Mouse (Mus musculus) telencephalon, adult 2 months (tissue): ENCODE results near the gene Plekhb2.

Experiments
- DNase-seq: peaks from one replicate; pipeline ENCODE4 v3.0.0-alpha.2; 2011; ENCODE audit warnings: low read depth, low spot score

The Plekhb2 gene

DNA sequence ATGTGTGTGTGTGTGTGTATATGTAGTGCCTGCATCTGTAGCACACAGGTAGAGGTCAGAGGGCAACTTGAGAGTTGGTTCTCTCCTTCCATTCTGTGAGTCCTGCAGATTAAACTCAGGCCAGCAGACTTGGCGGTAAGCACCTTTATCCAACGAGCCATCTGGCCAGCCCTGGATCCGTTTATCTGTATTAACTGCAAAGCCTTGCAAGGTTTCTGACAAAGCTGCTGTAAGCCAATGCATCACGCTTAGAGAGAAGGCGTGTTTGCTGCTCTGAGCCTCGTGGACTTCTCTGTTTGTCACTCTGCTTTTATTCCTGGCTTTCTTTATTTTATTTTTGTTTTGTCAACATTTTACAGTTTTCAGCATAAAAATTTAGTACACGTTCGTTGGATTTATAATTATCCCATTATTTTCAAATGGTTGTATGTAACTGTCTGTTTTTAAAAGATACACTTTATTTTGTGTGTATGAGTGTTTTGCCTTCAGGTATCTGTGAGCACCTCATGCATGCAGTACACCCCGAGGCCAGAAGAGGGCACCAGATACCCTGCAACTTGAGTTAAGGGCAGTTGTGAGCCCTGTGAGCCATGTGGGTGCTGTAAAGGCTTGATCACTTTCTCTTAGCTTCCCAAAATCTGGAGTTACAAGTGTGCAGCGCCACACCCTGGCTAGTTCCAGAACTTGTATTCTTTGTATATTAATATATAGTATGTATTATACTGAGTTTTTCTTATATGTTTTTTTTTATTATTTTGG is 17.2 kb downstream of the Plekhb2 start:
- DNase-seq = peak; percentile 75

DNA sequence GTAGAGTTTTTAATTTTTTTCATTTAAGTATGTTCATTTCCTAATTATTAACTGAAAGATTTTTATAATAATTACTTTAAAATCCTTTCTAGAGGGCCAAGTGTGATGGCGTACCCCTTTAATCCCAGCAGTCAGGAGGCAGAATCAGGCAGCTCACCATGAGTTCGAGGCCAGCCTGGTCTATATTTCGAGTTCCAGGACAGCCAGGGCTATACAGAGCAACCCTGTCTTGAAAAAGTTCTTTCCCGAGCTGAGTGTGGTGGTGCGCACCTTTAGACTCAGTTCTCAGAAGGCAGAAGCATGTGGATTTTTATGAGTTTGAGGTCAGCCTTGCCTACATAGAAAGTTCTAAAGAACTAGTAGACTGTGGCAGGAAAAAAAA is 17.8 kb downstream of the Plekhb2 start:
- no peak for DNase-seq

DNA sequence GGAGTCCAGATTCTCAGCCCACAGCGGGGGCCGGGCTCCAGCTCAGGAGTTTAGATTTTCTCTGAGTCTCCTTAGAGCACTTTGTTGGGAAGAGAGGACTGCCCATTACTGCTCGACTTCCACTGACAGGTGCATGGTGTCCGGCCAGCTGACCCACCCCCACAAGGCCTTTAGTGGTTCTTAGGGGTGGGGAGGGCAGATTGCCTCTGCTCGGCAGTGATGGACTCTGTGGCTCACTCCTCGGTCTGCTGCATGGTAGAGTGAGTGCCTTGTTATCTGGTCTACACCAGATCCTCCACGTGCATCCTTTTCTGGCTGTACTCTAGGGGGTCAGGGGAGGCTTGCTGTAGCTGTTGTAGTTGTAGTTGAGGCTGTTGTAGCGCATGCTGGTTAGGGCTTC is 18.6 kb downstream of the Plekhb2 start:
- no peak for DNase-seq

DNA sequence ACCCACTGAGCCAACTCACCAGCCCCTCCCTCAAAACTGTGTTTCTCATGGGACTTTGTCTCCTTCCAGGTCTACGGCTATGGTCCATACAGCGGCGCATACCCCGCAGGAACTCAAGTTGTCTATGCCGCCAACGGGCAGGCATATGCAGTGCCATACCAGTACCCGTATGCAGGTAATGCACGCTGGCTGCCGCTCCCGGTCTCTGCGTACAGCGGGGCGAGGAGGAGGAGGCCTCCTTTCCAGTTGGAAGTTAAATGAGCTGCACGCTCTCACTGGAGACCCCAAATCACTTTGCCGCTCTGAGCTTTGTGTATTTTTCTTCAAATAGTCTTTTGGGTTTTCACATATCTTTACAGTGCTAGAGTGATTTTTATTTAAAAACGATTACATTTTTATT is 19.5 kb downstream of the Plekhb2 start:
- DNase-seq = no peak

DNA sequence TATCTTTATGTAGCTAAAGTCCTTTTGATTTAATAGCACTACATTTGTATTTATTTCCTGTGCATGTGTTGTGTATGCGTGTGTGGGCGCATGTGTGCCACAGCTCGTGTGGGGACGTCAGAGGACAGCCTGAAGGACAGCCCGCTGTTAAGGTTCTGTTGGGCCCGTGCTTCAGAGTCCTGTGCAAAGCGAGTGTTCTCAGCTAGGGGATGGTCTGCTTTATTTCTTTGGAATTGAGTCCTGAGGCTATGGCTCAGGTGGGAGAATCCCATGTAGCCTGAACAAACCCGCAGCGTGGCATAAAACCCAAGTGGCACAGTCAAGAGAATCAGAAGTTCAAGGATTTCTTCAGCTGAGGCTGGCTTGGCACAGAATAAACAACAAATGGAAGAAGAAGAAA is 21.4 kb downstream of the Plekhb2 start:
- DNase-seq = no peak

DNA sequence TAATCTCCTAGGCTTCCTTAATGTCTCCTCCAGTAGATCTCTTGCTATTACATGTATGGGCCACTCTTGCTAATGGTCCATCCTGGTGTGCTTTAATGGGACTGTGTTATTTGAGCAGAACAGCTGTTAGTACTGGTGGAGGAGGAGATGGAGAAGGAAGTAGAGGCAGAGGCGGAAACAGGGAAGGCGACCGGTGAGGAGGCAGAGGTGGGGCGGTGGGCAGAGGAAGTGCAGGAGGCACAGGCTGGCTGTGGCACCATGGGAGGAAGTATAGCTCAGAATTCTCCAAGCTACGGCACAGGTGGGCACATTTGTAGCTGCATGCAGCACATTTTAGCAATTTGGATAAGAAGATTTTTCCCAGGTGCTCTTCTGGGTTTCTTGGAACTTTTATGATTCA is 23.8 kb downstream of the Plekhb2 start:
- no peak for DNase-seq

DNA sequence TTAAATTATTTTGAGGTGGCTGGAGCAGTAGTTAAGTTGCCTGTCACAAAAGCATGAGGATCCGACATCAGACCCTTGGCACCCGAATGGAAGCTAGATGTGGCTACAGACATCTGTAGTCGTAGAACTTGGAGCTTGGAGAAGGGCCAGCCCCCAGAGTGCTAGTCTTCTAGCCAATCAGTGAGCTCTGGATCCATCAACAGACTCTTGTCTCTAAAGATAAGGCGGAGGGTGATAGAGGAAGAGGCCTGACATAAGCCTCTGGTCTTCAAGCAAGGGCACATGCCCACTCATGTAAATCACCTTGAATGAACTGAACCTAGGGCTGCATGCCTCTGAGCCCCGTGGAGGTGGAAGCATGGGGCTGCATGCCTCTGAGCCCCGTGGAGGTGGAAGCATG is 29.8 kb downstream of the Plekhb2 start:
- no peak for DNase-seq

DNA sequence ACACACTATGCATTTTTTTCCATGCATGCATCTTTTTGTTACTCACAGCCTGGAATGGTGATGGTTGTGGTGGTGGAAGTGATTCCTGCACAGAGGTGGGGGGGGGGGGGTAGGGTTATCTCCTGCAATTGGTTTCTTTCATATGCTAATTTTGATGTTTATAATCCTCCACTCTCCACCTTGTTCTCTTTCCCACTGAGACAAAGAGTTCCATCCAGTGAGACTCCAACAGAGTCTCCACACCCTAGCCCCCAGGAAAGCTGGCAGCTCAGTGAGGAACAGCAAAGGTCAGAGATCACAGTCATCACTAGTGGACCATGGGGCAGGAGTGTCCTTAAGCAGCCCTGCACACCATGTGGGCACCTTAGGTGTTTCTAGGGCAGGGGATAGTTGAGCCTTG is 34.0 kb downstream of the Plekhb2 start:
- no peak for DNase-seq

DNA sequence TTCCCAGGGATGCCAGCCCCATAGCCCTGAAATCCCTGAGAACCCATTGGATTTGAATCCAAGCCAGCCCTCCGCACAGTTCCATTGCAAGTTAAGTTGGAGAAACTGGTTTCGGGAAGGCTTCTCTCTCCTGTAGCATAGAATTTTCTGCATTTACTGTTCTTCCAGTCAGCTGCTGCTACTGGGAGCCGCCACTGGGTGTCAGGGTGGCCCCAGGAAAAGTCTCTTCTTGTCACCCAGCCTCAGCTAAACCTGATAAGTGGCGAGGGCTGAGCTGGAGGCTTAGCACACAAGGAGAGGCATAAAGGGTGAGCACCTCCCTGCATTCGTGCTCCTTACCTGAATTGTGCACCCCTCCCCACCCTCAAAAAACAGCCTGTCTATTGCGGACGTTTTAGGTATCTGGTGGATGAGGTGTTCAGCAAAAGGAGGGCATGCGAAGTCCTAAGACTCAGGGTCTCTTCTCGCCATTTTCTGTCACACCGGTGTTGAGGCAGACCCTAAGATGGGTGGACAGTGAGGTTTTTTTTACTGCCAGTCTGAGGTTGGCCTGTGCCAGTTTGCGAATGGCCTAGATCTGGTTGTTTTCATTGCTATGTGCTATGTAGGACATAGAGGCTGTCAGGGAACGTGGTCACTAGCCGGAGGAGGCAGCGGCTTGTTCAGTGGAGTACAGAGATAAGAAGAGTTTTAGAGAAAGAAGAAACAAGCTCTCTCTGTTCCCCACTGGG is 41.9 kb downstream of the Plekhb2 start:
- DNase-seq = no peak

DNA sequence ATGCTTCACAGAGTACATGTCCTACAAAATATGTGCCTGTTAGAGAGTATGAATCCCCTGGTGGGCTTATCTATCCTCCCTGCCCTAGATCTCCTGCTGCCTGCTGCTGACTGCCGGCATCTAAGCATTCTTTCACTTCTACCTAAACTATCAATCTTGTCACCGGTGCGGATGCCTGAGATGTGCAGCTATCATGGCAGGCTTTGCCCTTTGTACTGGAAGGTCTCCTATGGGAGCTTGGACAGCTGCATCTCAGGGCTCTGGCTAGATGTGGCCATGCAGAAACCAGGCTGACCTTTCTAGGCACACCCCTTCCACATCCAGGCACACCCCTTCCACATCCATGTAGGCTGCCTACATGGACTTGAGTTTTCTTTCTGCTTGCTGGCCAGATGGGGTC is 42.7 kb downstream of the Plekhb2 start:
- no peak for DNase-seq

DNA sequence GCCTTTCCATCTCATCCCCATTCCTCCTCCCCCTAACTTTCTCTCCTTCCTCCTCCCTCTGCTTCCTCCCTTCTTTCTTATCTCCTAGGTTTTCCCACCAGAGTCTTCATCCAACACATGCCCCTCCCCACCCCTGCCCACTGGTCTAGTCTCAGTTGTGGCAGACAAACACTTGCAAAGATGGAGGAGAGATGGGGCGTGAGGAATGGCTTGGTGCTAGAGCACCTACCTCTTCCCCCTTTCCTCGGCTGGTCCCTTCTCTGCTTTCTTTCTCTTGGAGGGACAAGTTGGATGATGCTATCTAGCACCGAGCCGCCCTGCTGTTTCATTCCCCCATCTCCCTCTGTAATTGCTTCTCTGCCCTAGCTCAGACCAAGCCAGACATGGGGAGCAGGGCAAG is 43.6 kb downstream of the Plekhb2 start:
- no peak for DNase-seq

DNA sequence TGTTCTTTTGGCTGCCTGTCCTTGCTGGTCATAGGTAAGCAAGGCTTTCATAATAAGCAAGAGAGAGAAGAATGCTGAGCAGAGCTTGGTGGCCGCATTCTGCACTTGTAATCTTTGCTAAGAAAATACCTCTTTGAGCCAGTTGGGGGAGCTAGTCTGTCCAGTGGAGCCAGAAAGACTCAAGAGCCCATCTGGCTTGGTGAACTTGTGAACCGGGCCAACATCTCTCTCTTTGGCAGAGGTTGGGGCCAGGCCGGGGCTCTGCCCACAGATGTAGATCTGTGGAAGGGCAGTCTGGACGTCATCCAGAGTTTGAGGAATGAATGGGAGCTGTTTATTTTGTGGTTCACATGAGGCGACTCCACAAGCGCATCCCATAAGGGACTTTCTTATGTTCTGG is 44.1 kb downstream of the Plekhb2 start:
- DNase-seq = no peak

DNA sequence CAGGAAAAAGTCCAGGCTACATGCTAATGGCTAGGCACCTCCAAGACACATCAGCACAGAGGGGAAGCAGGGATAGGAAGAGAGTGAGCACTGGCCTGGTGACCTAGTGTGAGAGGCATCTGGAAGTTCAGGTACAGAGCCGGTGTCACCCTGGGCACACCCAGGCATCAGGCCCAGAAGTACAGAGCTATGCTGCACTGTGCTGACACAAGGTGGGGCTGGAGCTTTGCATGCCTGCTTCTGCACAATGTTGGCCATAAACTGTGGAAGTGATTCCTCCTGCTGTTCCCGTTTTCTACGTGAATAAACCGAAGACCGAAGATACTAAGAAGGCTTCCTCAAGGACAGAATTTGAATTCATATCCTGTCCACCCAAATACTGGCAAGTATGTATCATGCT is 46.3 kb downstream of the Plekhb2 start:
- no peak for DNase-seq

DNA sequence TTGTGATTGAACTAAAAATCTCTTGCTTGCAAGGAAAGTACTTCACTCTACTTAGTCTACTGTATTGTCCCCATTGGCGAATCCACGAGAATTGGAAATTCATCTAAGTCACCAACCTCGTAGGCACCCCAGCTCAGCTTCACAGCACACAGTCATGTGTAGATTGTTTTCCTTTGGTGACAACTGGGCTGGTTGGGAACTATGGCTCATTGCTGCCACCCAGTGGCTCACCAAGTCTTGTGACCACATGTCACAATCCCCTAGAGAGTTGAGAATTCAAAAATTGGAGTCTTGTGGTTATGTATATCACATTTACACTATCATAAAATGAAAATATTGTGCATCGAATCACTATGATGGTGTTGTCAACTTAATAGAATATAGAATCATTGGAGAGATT is 47.1 kb downstream of the Plekhb2 start:
- DNase-seq = no peak

DNA sequence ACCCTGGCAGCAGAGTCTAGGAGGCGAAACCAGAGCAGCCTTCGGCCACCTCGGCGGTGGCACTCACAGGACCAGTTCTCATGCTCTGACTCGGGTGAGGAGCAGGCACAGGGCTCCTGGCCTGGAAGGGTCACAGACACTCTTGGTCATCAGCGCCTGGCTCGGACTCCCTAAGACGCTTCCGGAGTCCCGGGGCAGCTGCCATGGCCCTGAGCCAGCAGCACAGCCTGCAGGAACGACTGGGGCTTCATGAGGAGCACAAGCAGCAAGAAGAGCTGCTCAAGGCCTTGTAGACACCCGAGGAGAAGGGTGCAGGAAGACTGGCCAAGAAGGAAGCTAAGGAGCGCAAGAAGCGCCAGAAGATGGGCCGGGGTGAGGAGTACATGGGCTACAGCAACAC is 78.9 kb downstream of the Plekhb2 start:
- no peak for DNase-seq
